Mouse (Mus musculus): ENCODE results near the gene Lypd6b. TPM values are rescaled to one million over a fixed set of nuclear protein-coding genes. Genes with fewer than 3 reads are reported as not detected.

Gene Lypd6b
- polyA plus RNA-seq, 1 experiment from 2014 or later: 11.7 TPM

DNA sequence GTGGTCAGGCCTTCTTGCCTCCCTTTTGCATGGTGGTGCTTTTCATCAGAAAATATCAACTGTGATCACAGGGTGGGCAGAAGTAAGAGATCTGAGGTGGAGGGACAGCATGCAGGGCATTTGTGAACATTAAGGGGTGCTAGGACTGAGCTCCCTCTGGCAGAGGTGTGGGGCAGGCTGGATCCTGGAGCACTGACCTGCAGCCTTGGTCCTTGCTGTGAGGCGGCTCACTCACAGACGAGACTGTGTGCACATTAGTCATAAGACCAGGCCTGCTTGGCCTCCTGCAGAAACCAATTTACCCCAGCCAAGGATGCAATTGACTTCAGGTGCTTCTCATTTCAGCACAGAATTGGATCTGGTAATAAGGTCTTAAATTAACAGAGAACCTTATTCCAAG, 39.8 kb upstream of the Lypd6b start:
- Histone ChIP-seq H3K4me1 (ENCODE audit: insufficient read depth, low read length) (peaks cover 32% of the 10 kb centered on the region), H3K9me3 (ENCODE audit: low read length) (no peaks in the 10 kb centered on the region), H3K27ac (ENCODE audit: low read length) (no peak overlapping the region), H3K36me3 (ENCODE audit: insufficient read depth, low read length) (no peaks in the 10 kb centered on the region), H3K4me2 (replicated peaks; ENCODE audit: low read depth, low read length) (no peak overlapping the region), H3K4me3 (ENCODE audit: low read length) (no peak overlapping the region), H3K27me3 (ENCODE audit: insufficient read depth, low read length) (no peaks in the 10 kb centered on the region), H3K9ac (replicated peaks; ENCODE audit: low read length) (no peak overlapping the region)
- no peak for ATAC-seq (ENCODE audit: low FRiP score, low TSS enrichment)
- 74% methylated on average over 2 of the region's 2 CpGs for WGBS

DNA sequence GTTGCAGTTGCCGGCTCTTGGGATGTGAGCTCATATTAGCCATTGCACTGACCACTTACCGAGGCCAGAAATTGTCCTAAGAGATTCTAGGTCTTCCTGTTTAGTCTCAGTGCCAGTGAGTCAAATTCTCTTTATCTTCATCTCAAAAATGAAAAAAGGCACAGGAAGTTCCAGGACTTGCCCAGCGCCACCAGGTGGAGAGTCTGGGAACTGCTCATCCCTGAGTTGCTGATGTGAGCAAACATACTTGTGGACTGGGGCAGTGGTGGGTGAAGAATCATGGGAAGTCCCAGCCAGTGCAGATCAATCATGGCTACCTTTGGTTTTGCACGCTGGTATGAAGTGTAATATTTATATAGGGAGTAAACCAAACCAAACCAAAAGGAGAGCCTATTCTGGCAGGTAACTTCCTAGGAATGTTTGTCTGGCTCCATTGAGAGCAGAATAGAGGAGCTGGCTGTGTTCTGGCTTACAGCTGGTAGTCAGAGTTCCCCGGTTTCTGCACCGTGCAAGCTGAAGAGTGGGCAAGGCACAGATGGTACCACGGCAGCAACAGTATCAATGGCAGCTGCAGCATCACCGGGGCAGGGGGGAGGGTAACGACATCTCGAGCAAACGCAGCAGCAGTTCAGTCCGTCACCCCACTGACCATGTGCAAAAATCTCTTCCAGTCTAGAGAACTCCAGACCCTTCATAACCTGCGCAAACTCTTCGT, 38.7 kb upstream of the Lypd6b start:
- H3K9ac ChIP-seq (replicated peaks; ENCODE audit: low read length): no peak overlapping the region
- peaks cover 3% of the 10 kb centered on the region; the same call in 1 of the 2 replicates for H3K36me3 ChIP-seq (ENCODE audit: insufficient read depth, low read length)
- 80% methylated on average over 14 of the region's 14 CpGs for WGBS
- H3K9me3 ChIP-seq (ENCODE audit: low read length): no peaks in the 10 kb centered on the region
- no peak overlapping the region for H3K4me3 ChIP-seq (ENCODE audit: low read length)
- no peaks in the 10 kb centered on the region for H3K27me3 ChIP-seq (ENCODE audit: insufficient read depth, low read length)
- no peak overlapping the region for H3K4me2 ChIP-seq (replicated peaks; ENCODE audit: low read depth, low read length)
- H3K27ac ChIP-seq (ENCODE audit: low read length): no peak overlapping the region
- no peak for ATAC-seq (ENCODE audit: low FRiP score, low TSS enrichment)
- H3K4me1 ChIP-seq (ENCODE audit: insufficient read depth, low read length): peaks cover 23% of the 10 kb centered on the region

DNA sequence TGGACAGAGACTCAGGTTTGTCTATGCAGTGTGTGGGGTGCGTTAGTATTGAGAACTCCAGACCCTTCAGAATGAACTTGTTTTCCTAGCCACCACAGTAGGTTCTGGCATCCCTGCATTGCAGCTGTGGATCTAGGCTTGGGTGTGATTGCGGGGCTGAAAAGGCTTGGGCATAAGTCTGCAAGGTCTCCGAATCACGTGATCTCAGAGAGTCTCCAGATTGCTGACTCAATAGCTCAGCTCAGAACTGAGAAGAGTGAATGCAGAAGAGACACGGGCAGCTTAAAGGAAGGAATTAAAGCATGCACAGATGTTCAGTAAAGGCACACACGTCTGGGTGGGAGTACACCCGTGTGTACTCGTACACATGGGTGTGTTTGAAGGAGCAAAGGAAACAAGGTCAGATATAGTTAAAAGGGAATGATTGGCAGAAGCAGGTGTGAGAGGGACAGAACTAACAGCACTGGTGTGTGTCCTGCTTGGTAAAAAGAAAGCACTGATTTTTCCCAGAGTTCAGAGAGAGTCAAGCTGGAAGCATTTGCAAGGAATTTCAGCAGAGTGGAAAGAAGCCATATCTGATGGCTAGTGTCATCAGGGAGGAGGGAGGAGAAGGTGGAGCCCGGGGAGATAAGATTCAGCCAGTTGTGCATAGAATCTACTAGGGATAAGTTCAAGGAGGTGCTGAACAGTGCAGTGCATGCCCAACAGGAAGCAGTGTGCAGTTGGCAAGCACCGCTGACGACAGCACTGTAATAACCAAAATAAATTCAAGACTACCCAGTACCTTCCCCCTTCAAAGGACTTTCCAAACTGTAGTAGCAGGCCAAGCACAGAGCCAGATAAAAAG, 37.5 kb upstream of the Lypd6b start:
- Histone ChIP-seq H3K4me1 (ENCODE audit: insufficient read depth, low read length) (peaks cover 12% of the 10 kb centered on the region), H3K9ac (replicated peaks; ENCODE audit: low read length) (no peak overlapping the region), H3K9me3 (ENCODE audit: low read length) (no peaks in the 10 kb centered on the region), H3K4me3 (ENCODE audit: low read length) (no peak overlapping the region), H3K4me2 (replicated peaks; ENCODE audit: low read depth, low read length) (no peak overlapping the region), H3K36me3 (ENCODE audit: insufficient read depth, low read length) (peaks cover 3% of the 10 kb centered on the region; the same call in 1 of the 2 replicates), H3K27ac (ENCODE audit: low read length) (no peak overlapping the region), H3K27me3 (ENCODE audit: insufficient read depth, low read length) (no peaks in the 10 kb centered on the region)
- ATAC-seq (ENCODE audit: low FRiP score, low TSS enrichment): no peak
- 78% methylated on average over 11 of the region's 11 CpGs for WGBS

DNA sequence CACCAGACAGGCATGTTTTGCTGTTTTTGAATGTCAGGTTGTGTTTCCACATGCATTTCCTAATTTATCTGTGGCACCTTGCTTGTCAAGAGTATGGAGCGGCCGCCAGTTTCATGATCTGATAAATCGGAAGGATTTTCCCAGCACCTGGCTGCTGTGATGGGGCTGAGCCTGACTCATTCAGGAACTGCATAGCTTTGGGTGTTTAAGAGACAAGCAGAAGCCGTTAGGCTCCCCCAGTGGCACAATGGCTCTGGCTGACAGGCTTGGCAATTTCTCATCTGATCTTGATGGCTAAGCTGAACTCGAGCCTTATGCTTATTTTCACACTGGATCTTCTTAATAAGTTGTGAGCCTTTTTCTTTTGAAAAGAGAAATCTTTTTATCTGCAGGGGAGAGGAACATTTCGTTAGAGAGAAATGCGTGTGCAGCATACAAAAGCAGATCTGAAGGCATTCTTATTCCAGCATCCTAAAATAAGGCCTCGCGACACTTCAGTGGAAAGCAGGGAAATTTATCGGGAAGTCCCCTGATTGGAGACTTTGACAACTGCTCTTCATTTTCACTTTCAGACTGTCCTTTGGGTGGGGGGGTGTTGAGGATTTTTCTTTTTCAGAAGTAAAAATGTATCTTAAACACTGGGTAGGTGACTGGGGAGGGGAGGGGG, 35.8 kb upstream of the Lypd6b start:
- no peak overlapping the region for H3K27ac ChIP-seq (ENCODE audit: low read length)
- no peak overlapping the region for H3K4me2 ChIP-seq (replicated peaks; ENCODE audit: low read depth, low read length)
- H3K27me3 ChIP-seq (ENCODE audit: insufficient read depth, low read length): no peaks in the 10 kb centered on the region
- ATAC-seq (ENCODE audit: low FRiP score, low TSS enrichment): no peak
- 79% methylated on average over 10 of the region's 10 CpGs for WGBS
- H3K4me3 ChIP-seq (ENCODE audit: low read length): no peak overlapping the region
- peaks cover 4% of the 10 kb centered on the region; the same call in 1 of the 2 replicates for H3K4me1 ChIP-seq (ENCODE audit: insufficient read depth, low read length)
- no peaks in the 10 kb centered on the region for H3K9me3 ChIP-seq (ENCODE audit: low read length)
- peaks cover 3% of the 10 kb centered on the region; the same call in 1 of the 2 replicates for H3K36me3 ChIP-seq (ENCODE audit: insufficient read depth, low read length)
- H3K9ac ChIP-seq (replicated peaks; ENCODE audit: low read length): no peak overlapping the region

DNA sequence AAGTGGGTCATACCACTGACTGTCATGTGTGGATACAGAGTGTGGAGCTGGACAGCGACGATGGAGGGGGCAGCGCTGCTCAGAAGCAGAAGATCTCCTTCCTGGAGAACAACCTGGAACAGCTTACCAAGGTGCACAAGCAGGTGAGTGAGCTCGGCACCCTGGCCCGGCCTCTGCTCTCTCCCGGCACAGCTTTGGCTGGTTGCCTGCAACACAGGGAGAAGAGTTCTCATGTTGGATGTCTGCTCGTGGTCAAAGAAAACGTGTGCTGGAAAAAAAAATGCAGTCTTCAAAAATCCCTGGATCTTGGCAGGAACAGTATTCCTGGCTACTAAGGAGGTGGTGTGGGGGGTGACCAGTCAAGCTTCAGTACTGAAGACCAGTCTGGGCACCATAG, 35.3 kb upstream of the Lypd6b start:
- no peak overlapping the region for H3K9ac ChIP-seq (replicated peaks; ENCODE audit: low read length)
- ATAC-seq (ENCODE audit: low FRiP score, low TSS enrichment): no peak
- H3K27ac ChIP-seq (ENCODE audit: low read length): no peak overlapping the region
- no peaks in the 10 kb centered on the region for H3K27me3 ChIP-seq (ENCODE audit: insufficient read depth, low read length)
- 87% methylated on average over 8 of the region's 8 CpGs for WGBS
- no peaks in the 10 kb centered on the region; the same call in 1 of the 2 replicates for H3K4me1 ChIP-seq (ENCODE audit: insufficient read depth, low read length)
- H3K9me3 ChIP-seq (ENCODE audit: low read length): no peaks in the 10 kb centered on the region
- H3K4me3 ChIP-seq (ENCODE audit: low read length): no peak overlapping the region
- no peak overlapping the region for H3K4me2 ChIP-seq (replicated peaks; ENCODE audit: low read depth, low read length)
- peaks cover 3% of the 10 kb centered on the region; the same call in 1 of the 2 replicates for H3K36me3 ChIP-seq (ENCODE audit: insufficient read depth, low read length)

DNA sequence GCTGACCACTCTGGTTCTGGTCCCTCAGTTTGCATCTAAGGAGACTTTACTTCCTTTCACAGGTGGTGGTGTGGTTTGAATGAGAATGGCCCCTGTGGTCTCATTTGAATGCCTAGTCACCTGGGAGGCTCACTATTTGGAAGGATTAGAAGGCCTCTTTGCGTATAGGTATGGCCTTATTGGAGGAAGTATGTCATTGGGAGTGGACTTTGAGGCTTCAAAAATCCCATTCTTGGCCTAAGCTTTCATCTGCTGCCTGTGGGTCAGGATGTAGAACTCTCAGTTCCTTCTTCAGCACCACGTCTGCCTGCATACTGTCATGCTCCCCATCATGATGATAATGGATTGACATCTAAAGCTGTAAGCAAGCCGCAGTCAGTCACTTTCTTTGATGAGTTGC, 34.4 kb upstream of the Lypd6b start:
- no peak overlapping the region for H3K4me2 ChIP-seq (replicated peaks; ENCODE audit: low read depth, low read length)
- ATAC-seq (ENCODE audit: low FRiP score, low TSS enrichment): no peak
- no peak overlapping the region for H3K4me3 ChIP-seq (ENCODE audit: low read length)
- no peak overlapping the region for H3K9ac ChIP-seq (replicated peaks; ENCODE audit: low read length)
- no peak overlapping the region for H3K27ac ChIP-seq (ENCODE audit: low read length)
- no peaks in the 10 kb centered on the region for H3K27me3 ChIP-seq (ENCODE audit: insufficient read depth, low read length)
- no peaks in the 10 kb centered on the region for H3K4me1 ChIP-seq (ENCODE audit: insufficient read depth, low read length)
- no peaks in the 10 kb centered on the region for H3K9me3 ChIP-seq (ENCODE audit: low read length)
- WGBS: 92% methylated on average over 3 of the region's 3 CpGs
- H3K36me3 ChIP-seq (ENCODE audit: insufficient read depth, low read length): peaks cover 3% of the 10 kb centered on the region; the same call in 1 of the 2 replicates

DNA sequence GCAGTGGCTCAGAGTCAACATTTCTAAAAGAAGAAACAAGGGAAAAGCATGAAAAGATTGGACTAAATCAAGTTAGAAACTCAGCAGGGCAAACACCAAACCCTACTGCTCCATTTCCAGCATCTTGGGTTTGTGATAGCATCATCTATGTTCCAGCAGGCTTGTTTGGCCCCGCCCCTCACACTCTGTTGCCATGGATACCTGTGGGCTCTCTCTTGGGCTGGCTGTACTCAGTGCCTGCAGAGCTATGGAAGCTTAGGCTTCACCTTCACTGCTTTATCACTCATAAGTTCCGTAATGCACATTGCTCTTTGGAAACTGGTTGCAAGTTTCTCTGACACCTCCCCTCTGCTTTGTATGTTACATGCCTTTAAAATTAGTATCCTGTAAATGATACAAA, 32.4 kb upstream of the Lypd6b start:
- ATAC-seq (ENCODE audit: low FRiP score, low TSS enrichment): peak; percentile 78; the same call in 1 of the 2 replicates
- WGBS: 62% methylated on average over 2 of the region's 2 CpGs

DNA sequence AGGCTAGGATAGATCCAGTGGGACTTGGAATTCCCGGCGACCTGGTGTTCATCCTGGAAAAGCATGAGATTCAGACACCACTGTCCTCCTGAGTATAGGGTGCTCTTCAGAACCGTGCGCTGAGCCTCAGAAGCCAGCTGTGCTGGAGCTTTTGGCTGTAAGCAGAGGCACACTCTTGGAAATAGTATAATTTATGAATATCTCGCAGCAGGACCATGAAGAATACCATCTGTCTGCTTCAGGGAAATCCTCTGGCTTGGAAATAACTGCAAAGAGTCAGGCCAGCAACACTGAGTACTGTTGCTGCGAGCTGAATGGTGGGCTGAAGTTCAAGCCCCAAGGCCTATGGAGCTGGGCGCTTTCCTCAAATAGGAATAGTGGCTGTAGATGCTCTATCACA, 29.9 kb upstream of the Lypd6b start:
- 72% methylated on average over 7 of the region's 7 CpGs for WGBS
- ATAC-seq (ENCODE audit: low FRiP score, low TSS enrichment): peak; percentile 56; the same call in 1 of the 2 replicates
- H3K4me2 ChIP-seq (replicated peaks; ENCODE audit: low read depth, low read length): no peak overlapping the region

More for the DNA sequence above, 32.4 kb upstream of the Lypd6b start:
- H3K9me3 ChIP-seq (ENCODE audit: low read length): no peaks in the 10 kb centered on the region
- H3K27me3 ChIP-seq (ENCODE audit: insufficient read depth, low read length): no peaks in the 10 kb centered on the region
- H3K4me2 ChIP-seq (replicated peaks; ENCODE audit: low read depth, low read length): no peak overlapping the region
- H3K27ac ChIP-seq (ENCODE audit: low read length): no peak overlapping the region
- H3K4me3 ChIP-seq (ENCODE audit: low read length): no peak overlapping the region
- no peaks in the 10 kb centered on the region for H3K4me1 ChIP-seq (ENCODE audit: insufficient read depth, low read length)
- H3K36me3 ChIP-seq (ENCODE audit: insufficient read depth, low read length): peaks cover 3% of the 10 kb centered on the region; the same call in 1 of the 2 replicates
- H3K9ac ChIP-seq (replicated peaks; ENCODE audit: low read length): no peak overlapping the region

DNA sequence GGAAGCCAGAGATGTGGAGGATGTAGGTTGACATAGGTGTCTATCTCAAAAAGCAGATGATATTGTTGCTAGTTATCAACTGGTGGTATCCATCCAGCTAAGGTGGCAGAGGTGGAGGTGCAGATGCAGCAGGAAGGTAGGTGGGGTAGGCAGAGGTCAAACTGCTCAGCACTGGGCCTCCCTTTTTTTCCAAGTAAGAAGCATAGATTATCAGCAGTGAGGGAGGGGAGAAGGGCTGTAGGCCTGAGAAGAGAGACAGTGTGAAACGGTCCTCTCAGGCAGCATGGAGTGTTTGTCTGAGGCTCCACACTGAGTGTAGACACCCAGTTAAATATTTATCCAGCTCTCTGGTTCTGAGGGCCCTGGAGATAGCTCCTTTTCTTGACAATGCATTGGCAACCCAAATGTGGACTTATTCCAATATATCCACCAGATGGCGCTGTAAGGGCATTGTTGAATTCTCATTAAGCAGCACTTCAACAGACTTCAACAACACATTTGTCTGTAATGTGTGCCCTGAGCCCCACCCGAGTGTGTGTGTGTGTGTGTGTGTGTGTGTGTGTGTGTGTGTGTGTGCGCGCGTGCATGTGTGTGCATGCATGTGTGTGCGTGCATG, 23.0 kb upstream of the Lypd6b start:
- ATAC-seq (ENCODE audit: low FRiP score, low TSS enrichment): peak; percentile 62; the same call in 1 of the 2 replicates
- Histone ChIP-seq H3K9ac (replicated peaks; ENCODE audit: low read length) (no peak overlapping the region), H3K27me3 (ENCODE audit: insufficient read depth, low read length) (no peaks in the 10 kb centered on the region), H3K4me1 (ENCODE audit: insufficient read depth, low read length) (peaks cover 12% of the 10 kb centered on the region), H3K36me3 (ENCODE audit: insufficient read depth, low read length) (peaks cover 6% of the 10 kb centered on the region; the same call in 1 of the 2 replicates), H3K27ac (ENCODE audit: low read length) (no peak overlapping the region), H3K4me2 (replicated peaks; ENCODE audit: low read depth, low read length) (no peak overlapping the region), H3K9me3 (ENCODE audit: low read length) (no peaks in the 10 kb centered on the region), H3K4me3 (ENCODE audit: low read length) (no peak overlapping the region)
- WGBS: 44% methylated on average over 7 of the region's 7 CpGs

More for the DNA sequence above, 29.9 kb upstream of the Lypd6b start:
- Histone ChIP-seq H3K27me3 (ENCODE audit: insufficient read depth, low read length) (no peaks in the 10 kb centered on the region), H3K27ac (ENCODE audit: low read length) (no peak overlapping the region), H3K4me3 (ENCODE audit: low read length) (no peak overlapping the region), H3K36me3 (ENCODE audit: insufficient read depth, low read length) (peaks cover 5% of the 10 kb centered on the region), H3K9me3 (ENCODE audit: low read length) (no peaks in the 10 kb centered on the region), H3K4me1 (ENCODE audit: insufficient read depth, low read length) (no peaks in the 10 kb centered on the region), H3K9ac (replicated peaks; ENCODE audit: low read length) (no peak overlapping the region)
